Comparison of ENCODE assay signal across 18 mouse cellular contexts in genomic region chr14:98520966-98521365, GRCm38 (mm10).
DNase-seq lines count a peak whose midpoint lies in the region; ATAC-seq and TF ChIP-seq lines count a peak whose summit lies in the region.
"Had no signal": no experiment of that assay in that cellular context is flagged by ENCODE, and none has a peak within 500 bp of the region (broad histone marks: within the 10 kb centered on the region; RNA-seq: fewer than 3 reads in every experiment).

No protein-coding gene starts in this region.

- no peaks in the 10 kb centered on the region for H3K9me3 ChIP-seq in lung, postnatal 0 days (ENCODE audit: low read length)

- H3K4me2 ChIP-seq in lung, postnatal 0 days (replicated peaks; ENCODE audit: low read depth, low read length) = no peak overlapping the region

- peak; percentile 93 for TF ChIP-seq EP300 in lung, postnatal 0 days (IDR thresholded peaks at IDR 0.05)

- H3K4me1 ChIP-seq in lung, postnatal 0 days (ENCODE audit: insufficient read depth, low read depth, low read length) = no peaks in the 10 kb centered on the region

- H3K9ac ChIP-seq in lung, postnatal 0 days (replicated peaks; ENCODE audit: low read depth) = no peak overlapping the region

- no peaks in the 10 kb centered on the region for H3K27me3 ChIP-seq in lung, postnatal 0 days (replicated peaks; ENCODE audit: insufficient read depth, low read length)
- H3K27me3 ChIP-seq: CH12.LX, Patski had no signal

- H3K36me3 ChIP-seq in lung, postnatal 0 days (ENCODE audit: insufficient read depth, low read length) = no peaks in the 10 kb centered on the region
- H3K36me3 ChIP-seq: G1E had no signal

- H3K4me3 ChIP-seq in lung, postnatal 0 days (ENCODE audit: low read depth, low read length) = no peak overlapping the region

- no peak overlapping the region for H3K27ac ChIP-seq in lung, postnatal 0 days (ENCODE audit: low read length)

- no peak for TF ChIP-seq CTCF in lung, postnatal 0 days (IDR thresholded peaks at IDR 0.05)

- DNase-seq in lung, postnatal 0 days (ENCODE audit: low spot score) = peak; percentile 10
- DNase-seq in lung, adult 18-20 months = no peak
- DNase-seq: adrenal gland, adult 2 months; adrenal gland, adult 8-10 months; adrenal gland, postnatal 10 days; adrenal gland, postnatal 14 days; adrenal gland, postnatal 25 days; adrenal gland, postnatal 36 days; B cell, adult 2 months; cerebellum, adult 11 months; cerebellum, adult 11-12 months; cerebellum, adult 18-20 months; cerebellum, adult 2 months had no signal

- WGBS in lung, postnatal 0 days = 72% methylated on average over 3 of the region's 3 CpGs

- ATAC-seq in lung, postnatal 0 days = peak; percentile 89
- ATAC-seq: activated CD4-positive, CD25-positive, alpha-beta regulatory T cell, adult 4 months; CD4-positive, CD25-positive, alpha-beta regulatory T cell, adult 4 months; Patski had no signal
